Mouse (Mus musculus): Measurements from ENCODE around the gene Pxmp4. TPM values are rescaled to one million over a fixed set of nuclear protein-coding genes. Genes with fewer than 3 reads are reported as not detected.
A peak's percentile ranks its signal among the peaks of the same experiment; 100 is the strongest.

Pxmp4 gene
- polyA plus RNA-seq, 1 experiment from 2014 or later: 13.5 TPM

- Histone ChIP-seq H3K36me3 (ENCODE audit: control insufficient read depth, insufficient read depth, low read length) (0 out of 2 replicates have a peak, but pooled peaks cover 2% of the 10 kb centered on the region), H3K27me3 (ENCODE audit: control insufficient read depth, insufficient read depth, low read length) (peaks cover 14% of the 10 kb centered on the region), H3K27ac (replicated peaks; ENCODE audit: low read depth, low read length) (no peak within 1 kb of the TSS), H3K9ac (ENCODE audit: low read length) (no peak within 1 kb of the TSS; the same call in 1 of the 2 replicates), H3K4me2 (ENCODE audit: low read depth, severe bottlenecking) (peak within 1 kb of the TSS; percentile 45), H3K9me3 (ENCODE audit: control insufficient read depth, low read length) (no peaks in the 10 kb centered on the region), H3K4me1 (ENCODE audit: control insufficient read depth, insufficient read depth, low read length) (peaks cover 13% of the 10 kb centered on the region), H3K4me3 (ENCODE audit: low read depth, low read length) (peak within 1 kb of the TSS; percentile 17)
- DNase-seq (ENCODE audit: low spot score) (no peak), ATAC-seq (ENCODE audit: insufficient number of reproducible peaks, low FRiP score, low TSS enrichment, low read depth) (no peak)
- WGBS: 75% methylated on average over 4 of the region's 4 CpGs
Observed at GRCm38 (mm10) chr2:154551476-154551875, 52.0 kb downstream of the Pxmp4 start, which contains the start of gene Actl10. Gene Actl10, plus strand, starts transcription at chr2:154551776.

GRCm38 (mm10) chr2:154550937-154551336 lies 52.6 kb downstream of the Pxmp4 start:
- WGBS: 80% methylated on average over 2 of the region's 2 CpGs
- H3K4me1 ChIP-seq (ENCODE audit: control insufficient read depth, insufficient read depth, low read length): peaks cover 13% of the 10 kb centered on the region
- ATAC-seq (ENCODE audit: insufficient number of reproducible peaks, low FRiP score, low TSS enrichment, low read depth) (no peak), DNase-seq (ENCODE audit: low spot score) (no peak)
- no peak overlapping the region for H3K4me3 ChIP-seq (ENCODE audit: low read depth, low read length)
- H3K27ac ChIP-seq (replicated peaks; ENCODE audit: low read depth, low read length): no peak overlapping the region
- no peak overlapping the region for H3K9ac ChIP-seq (ENCODE audit: low read length)
- no peak overlapping the region for H3K4me2 ChIP-seq (ENCODE audit: low read depth, severe bottlenecking)
- 0 out of 2 replicates have a peak, but pooled peaks cover 2% of the 10 kb centered on the region for H3K36me3 ChIP-seq (ENCODE audit: control insufficient read depth, insufficient read depth, low read length)
- no peaks in the 10 kb centered on the region for H3K9me3 ChIP-seq (ENCODE audit: control insufficient read depth, low read length)
- H3K27me3 ChIP-seq (ENCODE audit: control insufficient read depth, insufficient read depth, low read length): peaks cover 14% of the 10 kb centered on the region

- H3K9ac ChIP-seq (ENCODE audit: low read length): no peak overlapping the region; the same call in 1 of the 2 replicates
- DNase-seq (ENCODE audit: low spot score) (no peak), ATAC-seq (ENCODE audit: insufficient number of reproducible peaks, low FRiP score, low TSS enrichment, low read depth) (no peak)
- no peak overlapping the region for H3K27ac ChIP-seq (replicated peaks; ENCODE audit: low read depth, low read length)
- peak overlapping the region; percentile 85 for H3K4me2 ChIP-seq (ENCODE audit: low read depth, severe bottlenecking)
- H3K9me3 ChIP-seq (ENCODE audit: control insufficient read depth, low read length): no peaks in the 10 kb centered on the region
- 17% methylated on average over 20 of the region's 20 CpGs for WGBS
- peaks cover 14% of the 10 kb centered on the region for H3K27me3 ChIP-seq (ENCODE audit: control insufficient read depth, insufficient read depth, low read length)
- peaks cover 13% of the 10 kb centered on the region for H3K4me1 ChIP-seq (ENCODE audit: control insufficient read depth, insufficient read depth, low read length)
- H3K4me3 ChIP-seq (ENCODE audit: low read depth, low read length): peak overlapping the region; percentile 34; the same call in 1 of the 2 replicates
- H3K36me3 ChIP-seq (ENCODE audit: control insufficient read depth, insufficient read depth, low read length): 0 out of 2 replicates have a peak, but pooled peaks cover 2% of the 10 kb centered on the region
Observed at GRCm38 (mm10) chr2:154549886-154550189, 53.7 kb downstream of the Pxmp4 start.

GRCm38 (mm10) chr2:154549127-154549885 lies 54.2 kb downstream of the Pxmp4 start:
- H3K27me3 ChIP-seq (ENCODE audit: control insufficient read depth, insufficient read depth, low read length): peaks cover 14% of the 10 kb centered on the region
- H3K4me3 ChIP-seq (ENCODE audit: low read depth, low read length): peak overlapping the region; percentile 34
- H3K36me3 ChIP-seq (ENCODE audit: control insufficient read depth, insufficient read depth, low read length): 0 out of 2 replicates have a peak, but pooled peaks cover 2% of the 10 kb centered on the region
- H3K9ac ChIP-seq (ENCODE audit: low read length): peak overlapping the region; percentile 60
- peak; percentile 86 for DNase-seq (ENCODE audit: low spot score)
- peaks cover 13% of the 10 kb centered on the region for H3K4me1 ChIP-seq (ENCODE audit: control insufficient read depth, insufficient read depth, low read length)
- no peaks in the 10 kb centered on the region for H3K9me3 ChIP-seq (ENCODE audit: control insufficient read depth, low read length)
- WGBS: 3% methylated on average over 48 of the region's 48 CpGs
- peak; percentile 64; the same call in 1 of the 2 replicates for ATAC-seq (ENCODE audit: insufficient number of reproducible peaks, low FRiP score, low TSS enrichment, low read depth)
- H3K27ac ChIP-seq (replicated peaks; ENCODE audit: low read depth, low read length): no peak overlapping the region
- H3K4me2 ChIP-seq (ENCODE audit: low read depth, severe bottlenecking): peak overlapping the region; percentile 85

- H3K4me2 ChIP-seq (ENCODE audit: low read depth, severe bottlenecking): no peak overlapping the region
- 38% methylated on average over 3 of the region's 3 CpGs for WGBS
Observed at GRCm38 (mm10) chr2:154548688-154549087, 54.8 kb downstream of the Pxmp4 start.

GRCm38 (mm10) chr2:154546711-154547110 lies 56.8 kb downstream of the Pxmp4 start, which contains the start of gene 1700003F12Rik:
Gene 1700003F12Rik, plus strand, starts transcription at chr2:154547085.
- no peak within 1 kb of the TSS for H3K4me2 ChIP-seq (ENCODE audit: low read depth, severe bottlenecking)
- H3K4me3 ChIP-seq (ENCODE audit: low read depth, low read length): no peak within 1 kb of the TSS
- no peaks in the 10 kb centered on the region for H3K36me3 ChIP-seq (ENCODE audit: control insufficient read depth, insufficient read depth, low read length)
- no peak within 1 kb of the TSS for H3K27ac ChIP-seq (replicated peaks; ENCODE audit: low read depth, low read length)
- no peak within 1 kb of the TSS for H3K9ac ChIP-seq (ENCODE audit: low read length)
- no peaks in the 10 kb centered on the region for H3K9me3 ChIP-seq (ENCODE audit: control insufficient read depth, low read length)
- DNase-seq (ENCODE audit: low spot score) (no peak), ATAC-seq (ENCODE audit: insufficient number of reproducible peaks, low FRiP score, low TSS enrichment, low read depth) (no peak)
- 91% methylated on average over 10 of the region's 10 CpGs for WGBS
- H3K27me3 ChIP-seq (ENCODE audit: control insufficient read depth, insufficient read depth, low read length): peaks cover 10% of the 10 kb centered on the region
- peaks cover 3% of the 10 kb centered on the region for H3K4me1 ChIP-seq (ENCODE audit: control insufficient read depth, insufficient read depth, low read length)

More at GRCm38 (mm10) chr2:154548688-154549087, 54.8 kb downstream of the Pxmp4 start:
- H3K27ac ChIP-seq (replicated peaks; ENCODE audit: low read depth, low read length): no peak overlapping the region
- 0 out of 2 replicates have a peak, but pooled peaks cover 2% of the 10 kb centered on the region for H3K36me3 ChIP-seq (ENCODE audit: control insufficient read depth, insufficient read depth, low read length)
- peaks cover 13% of the 10 kb centered on the region for H3K4me1 ChIP-seq (ENCODE audit: control insufficient read depth, insufficient read depth, low read length)
- DNase-seq (ENCODE audit: low spot score) (no peak), ATAC-seq (ENCODE audit: insufficient number of reproducible peaks, low FRiP score, low TSS enrichment, low read depth) (no peak)
- peaks cover 14% of the 10 kb centered on the region for H3K27me3 ChIP-seq (ENCODE audit: control insufficient read depth, insufficient read depth, low read length)
- no peaks in the 10 kb centered on the region for H3K9me3 ChIP-seq (ENCODE audit: control insufficient read depth, low read length)
- no peak overlapping the region for H3K4me3 ChIP-seq (ENCODE audit: low read depth, low read length)
- H3K9ac ChIP-seq (ENCODE audit: low read length): no peak overlapping the region

- no peak overlapping the region for H3K27ac ChIP-seq (replicated peaks; ENCODE audit: low read depth, low read length)
- no peaks in the 10 kb centered on the region for H3K9me3 ChIP-seq (ENCODE audit: control insufficient read depth, low read length)
- no peaks in the 10 kb centered on the region for H3K27me3 ChIP-seq (ENCODE audit: control insufficient read depth, insufficient read depth, low read length)
- H3K4me1 ChIP-seq (ENCODE audit: control insufficient read depth, insufficient read depth, low read length): no peaks in the 10 kb centered on the region
- H3K9ac ChIP-seq (ENCODE audit: low read length): no peak overlapping the region
- peaks cover 3% of the 10 kb centered on the region; the same call in 1 of the 2 replicates for H3K36me3 ChIP-seq (ENCODE audit: control insufficient read depth, insufficient read depth, low read length)
- H3K4me3 ChIP-seq (ENCODE audit: low read depth, low read length): no peak overlapping the region
- WGBS: 90% methylated on average over 9 of the region's 9 CpGs
- ATAC-seq (ENCODE audit: insufficient number of reproducible peaks, low FRiP score, low TSS enrichment, low read depth) (no peak), DNase-seq (ENCODE audit: low spot score) (no peak)
- no peak overlapping the region for H3K4me2 ChIP-seq (ENCODE audit: low read depth, severe bottlenecking)
Observed at GRCm38 (mm10) chr2:154543567-154544347, 59.8 kb downstream of the Pxmp4 start.

GRCm38 (mm10) chr2:154541630-154542029 lies 61.9 kb downstream of the Pxmp4 start:
- Histone ChIP-seq H3K4me2 (ENCODE audit: low read depth, severe bottlenecking) (no peak overlapping the region), H3K27me3 (ENCODE audit: control insufficient read depth, insufficient read depth, low read length) (no peaks in the 10 kb centered on the region), H3K9ac (ENCODE audit: low read length) (no peak overlapping the region), H3K36me3 (ENCODE audit: control insufficient read depth, insufficient read depth, low read length) (peaks cover 3% of the 10 kb centered on the region; the same call in 1 of the 2 replicates), H3K9me3 (ENCODE audit: control insufficient read depth, low read length) (no peaks in the 10 kb centered on the region), H3K4me1 (ENCODE audit: control insufficient read depth, insufficient read depth, low read length) (no peaks in the 10 kb centered on the region), H3K27ac (replicated peaks; ENCODE audit: low read depth, low read length) (no peak overlapping the region), H3K4me3 (ENCODE audit: low read depth, low read length) (no peak overlapping the region)
- no peak for ATAC-seq (ENCODE audit: insufficient number of reproducible peaks, low FRiP score, low TSS enrichment, low read depth)
- DNase-seq (ENCODE audit: low spot score): no peak
- 82% methylated on average over 2 of the region's 2 CpGs for WGBS
